Mouse (Mus musculus) midbrain, postnatal 0 days (tissue): ENCODE data around the gene Tspan32. TPM values are rescaled to one million over a fixed set of nuclear protein-coding genes. Genes with fewer than 3 reads are reported as not detected.

Experiments
- ATAC-seq: fragments of 200-750 bp; cut with Nextera tagmentation; 2 replicates; pipeline ENCODE4 v1.8.0; 2017; ENCODE audit warnings: moderate number of reproducible peaks, mild to moderate bottlenecking, moderate TSS enrichment, moderate library complexity; ENCODE audit not compliant: low FRiP score
- DNase-seq: peaks from one replicate; pipeline ENCODE4 v3.0.0-alpha.2; 2015; ENCODE audit warnings: low spot score
- H3K27ac ChIP-seq: fragments of 300-500 bp; sonication (generic); 2 replicates; pipeline ENCODE4 v1.5.1; 2014; ENCODE audit warnings: low read depth, mild to moderate bottlenecking, low read length, mixed read lengths
- H3K27me3 ChIP-seq: fragments of 300-500 bp; sonication (generic); 2 replicates; pipeline ENCODE4 v1.6.1; 2014; ENCODE audit warnings: low read length, control low read depth, mixed read lengths; ENCODE audit not compliant: insufficient read depth
- H3K36me3 ChIP-seq: fragments of 300-500 bp; sonication (generic); 2 replicates; pipeline ENCODE4 v1.6.1; 2014; ENCODE audit warnings: low read length, control low read depth, mixed read lengths; ENCODE audit not compliant: insufficient read depth
- H3K4me1 ChIP-seq: fragments of 300-500 bp; sonication (generic); 2 replicates; pipeline ENCODE4 v1.6.1; 2014; ENCODE audit warnings: mild to moderate bottlenecking, control low read depth, antibody characterized with exemption, low read length, mixed read lengths; ENCODE audit not compliant: insufficient read depth
- H3K4me2 ChIP-seq: fragments of 300-500 bp; sonication (generic); 2 replicates; pipeline ENCODE4 v1.6.1; 2014; ENCODE audit warnings: low read depth, mild to moderate bottlenecking, low read length, mixed read lengths; ENCODE audit not compliant: poor library complexity, severe bottlenecking
- H3K4me3 ChIP-seq: fragments of 300-500 bp; sonication (generic); 2 replicates; pipeline ENCODE4 v1.5.1; 2014; ENCODE audit warnings: low read depth, mild to moderate bottlenecking, low read length, moderate library complexity
- H3K9ac ChIP-seq: fragments of 300-500 bp; sonication (generic); replicated peaks from 2 replicates; pipeline ENCODE4 v1.6.1; 2014; ENCODE audit warnings: mild to moderate bottlenecking, low read length, moderate library complexity, mixed read lengths; ENCODE audit not compliant: poor library complexity, severe bottlenecking
- H3K9me3 ChIP-seq: fragments of 300-500 bp; sonication (generic); 2 replicates; pipeline ENCODE4 v1.6.1; 2016; ENCODE audit warnings: low read length, control low read depth
- CTCF ChIP-seq: IDR thresholded peaks from 2 replicates; pipeline ENCODE4 v1.5.1; 2016; ENCODE audit warnings: antibody characterized with exemption, mild to moderate bottlenecking
- WGBS: fragments of 180-500 bp; shearing (Covaris S2); extraction: QIAGEN DNeasy Blood & Tissue Kit; methylation state at CpG from one replicate; pipeline ENCODE4 v1.1.7; 2014; 5-methylcytosine and 5-hydroxymethylcytosine counted together
- polyA plus RNA-seq: library from polyadenylated mRNA; unstranded; fragments of >200 nt; fragmentation: Nextera tagmentation; extraction: Ambion mirVana; gene quantifications from 2 replicates; pipeline ENCODE4 v1.2.1, GENCODE M21; 2015
- total RNA-seq: library from RNA; depleted of rRNA; stranded (reverse); fragments of >200 nt; gene quantifications from 2 replicates; pipeline ENCODE4 v1.2.3, GENCODE M21; 2014

Gene Tspan32
- total and polyA plus RNA-seq, 2 experiments from 2014 or later, result 0.37 to 0.38 TPM

- no peaks in the 10 kb centered on the region for H3K27me3 ChIP-seq
- DNase-seq, result peak; percentile 57
- no peak overlapping the region for H3K27ac ChIP-seq
- 18% methylated on average over 1 of the region's 1 CpGs for WGBS
- no peak overlapping the region for H3K4me3 ChIP-seq
- TF ChIP-seq CTCF, result no peak
- H3K4me1 ChIP-seq, result no peaks in the 10 kb centered on the region; the same call in 1 of the 2 replicates
- peak; percentile 57; the same call in 1 of the 2 replicates for ATAC-seq
- no peak overlapping the region for H3K4me2 ChIP-seq
- H3K9ac ChIP-seq, result no peak overlapping the region
- no peaks in the 10 kb centered on the region for H3K9me3 ChIP-seq
- no peaks in the 10 kb centered on the region for H3K36me3 ChIP-seq
Observed at GRCm38 (mm10) chr7:143015755-143016423, 11.0 kb downstream of the Tspan32 start.

GRCm38 (mm10) chr7:143016424-143017142 is 11.7 kb downstream of the Tspan32 start:
- Histone ChIP-seq H3K36me3 (no peaks in the 10 kb centered on the region), H3K27me3 (no peaks in the 10 kb centered on the region), H3K27ac (no peak overlapping the region), H3K4me2 (no peak overlapping the region), H3K4me3 (no peak overlapping the region), H3K4me1 (no peaks in the 10 kb centered on the region; the same call in 1 of the 2 replicates), H3K9me3 (no peaks in the 10 kb centered on the region), H3K9ac (no peak overlapping the region)
- no peak for TF ChIP-seq CTCF
- 32% methylated on average over 9 of the region's 9 CpGs for WGBS
- DNase-seq (no peak), ATAC-seq (0 out of 2 replicates have a peak, but pooled peaks have one; percentile 29)

GRCm38 (mm10) chr7:143017181-143017580 is 12.3 kb downstream of the Tspan32 start:
- Histone ChIP-seq H3K36me3 (no peaks in the 10 kb centered on the region), H3K9ac (no peak overlapping the region), H3K27me3 (no peaks in the 10 kb centered on the region), H3K9me3 (no peaks in the 10 kb centered on the region), H3K27ac (no peak overlapping the region), H3K4me3 (no peak overlapping the region), H3K4me2 (no peak overlapping the region), H3K4me1 (no peaks in the 10 kb centered on the region; the same call in 1 of the 2 replicates)
- DNase-seq (no peak), ATAC-seq (no peak)
- 75% methylated on average over 4 of the region's 4 CpGs for WGBS
- TF ChIP-seq CTCF, result no peak

GRCm38 (mm10) chr7:143020040-143020439 is 15.2 kb downstream of the Tspan32 start:
- ATAC-seq, result no peak

GRCm38 (mm10) chr7:143020764-143021163 is 15.9 kb downstream of the Tspan32 start:
- DNase-seq (no peak), ATAC-seq (no peak)
- Histone ChIP-seq H3K4me3 (no peak overlapping the region), H3K27ac (no peak overlapping the region), H3K4me1 (no peaks in the 10 kb centered on the region), H3K36me3 (peaks cover 8% of the 10 kb centered on the region; the same call in 1 of the 2 replicates), H3K9me3 (no peaks in the 10 kb centered on the region), H3K27me3 (no peaks in the 10 kb centered on the region), H3K4me2 (no peak overlapping the region), H3K9ac (no peak overlapping the region)
- TF ChIP-seq CTCF, result no peak
- WGBS, result 76% methylated on average over 3 of the region's 3 CpGs

More at GRCm38 (mm10) chr7:143020040-143020439, 15.2 kb downstream of the Tspan32 start:
- TF ChIP-seq CTCF, result no peak
- no peak overlapping the region for H3K27ac ChIP-seq
- no peak for DNase-seq
- H3K4me3 ChIP-seq, result no peak overlapping the region
- no peak overlapping the region for H3K4me2 ChIP-seq
- no peaks in the 10 kb centered on the region for H3K9me3 ChIP-seq
- H3K4me1 ChIP-seq, result no peaks in the 10 kb centered on the region
- H3K27me3 ChIP-seq, result no peaks in the 10 kb centered on the region
- H3K9ac ChIP-seq, result no peak overlapping the region
- H3K36me3 ChIP-seq, result peaks cover 3% of the 10 kb centered on the region; the same call in 1 of the 2 replicates
